Mouse (Mus musculus): ENCODE results near the gene Ntrk1.

Ntrk1 gene

DNA sequence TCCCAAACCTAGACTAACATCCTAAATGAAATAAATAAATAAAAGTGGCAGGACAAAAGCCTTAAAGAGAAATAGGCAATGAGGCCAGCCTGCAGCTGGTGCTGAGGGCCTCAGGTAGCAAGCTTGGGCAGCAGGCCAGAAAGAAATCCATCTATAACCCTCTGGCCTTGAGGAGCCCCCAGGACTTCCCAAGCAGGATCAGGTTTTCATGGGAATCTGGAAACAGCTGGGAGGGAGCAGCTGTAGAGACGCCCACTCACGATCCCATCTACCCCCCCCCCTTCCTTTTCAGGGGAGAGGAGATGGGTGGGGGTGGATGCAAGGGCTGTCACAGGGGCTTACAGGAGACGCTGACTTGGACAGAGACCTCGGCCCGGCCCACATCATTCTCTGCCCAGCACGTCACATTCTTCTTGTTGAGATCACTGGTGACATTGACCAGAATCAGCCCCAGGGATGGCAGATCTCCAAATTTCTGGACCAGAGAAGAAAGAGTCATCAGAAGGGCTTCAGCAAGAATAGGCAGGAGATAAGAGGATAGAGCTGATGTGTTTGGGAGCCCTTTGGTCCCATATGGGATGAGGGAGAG lies 9.2 kb downstream of the Ntrk1 start:
- in situ Hi-C loops (cut with MseI, MboI), result no loop called here

DNA sequence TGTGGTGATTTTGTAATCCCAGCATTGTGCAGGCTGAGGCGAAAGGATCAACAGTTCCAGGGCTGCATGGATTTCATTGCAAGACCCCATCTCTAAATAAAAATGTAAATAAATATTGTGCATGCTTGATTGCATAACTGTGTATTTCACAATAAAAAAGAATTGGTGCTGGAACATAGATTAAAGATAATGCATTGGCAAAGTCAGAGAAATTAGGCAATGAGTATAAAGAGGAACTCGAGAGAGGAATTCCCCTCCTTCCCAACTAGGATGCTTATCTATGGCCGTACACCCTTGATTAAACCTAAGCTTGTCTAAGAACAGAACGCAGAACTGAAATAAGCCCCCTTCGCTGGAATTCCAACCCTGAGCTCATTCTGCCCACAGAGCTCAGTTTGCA lies 9.8 kb downstream of the Ntrk1 start:
- in situ Hi-C loops (cut with MseI, MboI), result no loop called here

GRCm38 (mm10) chr3:87783282-87784023 lies 11.5 kb downstream of the Ntrk1 start:
- in situ Hi-C loops (cut with MseI, MboI), result no loop called here

DNA sequence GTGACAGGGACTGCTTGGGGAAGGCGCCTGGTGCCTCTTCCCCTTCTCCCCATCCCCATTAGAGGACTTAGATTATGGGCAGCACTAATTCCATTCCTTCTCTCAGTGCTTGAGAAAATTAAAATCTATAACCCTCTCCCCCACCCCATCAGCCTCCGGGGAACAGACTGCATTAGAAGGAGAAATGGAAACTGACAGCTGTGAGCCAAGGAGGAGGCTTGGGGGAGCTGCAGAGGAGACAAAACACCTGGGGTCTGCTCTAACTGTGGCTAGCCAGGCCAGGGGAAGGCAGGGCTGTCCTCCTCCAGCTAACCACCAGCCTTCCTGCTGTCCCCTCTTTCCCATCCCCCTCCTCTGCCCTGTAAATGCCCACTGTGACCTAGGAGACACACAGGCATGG lies 15.9 kb downstream of the Ntrk1 start:
- in situ Hi-C loops (cut with MseI, MboI), result loop anchor here in 1 of 2 experiments (10.0 kb wide), 1 partner anchor 56 kb away; no protein-coding TSS in a partner anchor

- in situ Hi-C loops (cut with MseI, MboI), result loop anchor here in 1 of 2 experiments (10.0 kb wide), 1 partner anchor 57 kb away; no protein-coding TSS in a partner anchor
Observed at GRCm38 (mm10) chr3:87778283-87778682, 16.7 kb downstream of the Ntrk1 start.

DNA sequence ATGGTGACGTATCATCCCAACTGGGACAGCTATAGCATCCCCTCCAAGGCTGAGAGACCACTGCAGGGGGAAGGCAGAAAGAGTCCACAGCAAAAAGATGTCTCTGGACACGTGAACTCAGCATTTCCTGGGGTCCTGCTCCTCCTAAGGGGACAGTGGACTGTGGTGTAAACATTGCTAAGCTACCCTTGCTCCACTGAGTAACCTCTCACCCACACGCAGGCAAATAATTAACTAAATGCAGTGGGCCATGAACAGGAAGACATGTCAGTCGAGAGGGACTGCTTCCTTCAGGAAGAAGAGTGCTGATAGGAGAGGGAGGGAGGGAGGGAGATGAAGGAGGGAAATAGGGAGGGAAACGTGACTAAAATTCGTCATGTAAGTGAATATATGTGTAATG lies 23.9 kb downstream of the Ntrk1 start:
- in situ Hi-C loops (cut with MseI, MboI), result loop anchor here in 1 of 2 experiments (10.0 kb wide), 1 partner anchor 64 kb away; no protein-coding TSS in a partner anchor

GRCm38 (mm10) chr3:87770280-87770679 lies 24.7 kb downstream of the Ntrk1 start:
- in situ Hi-C loops (cut with MseI, MboI), result loop anchor here in 1 of 2 experiments (10.0 kb wide), 1 partner anchor 65 kb away; no protein-coding TSS in a partner anchor

- in situ Hi-C loops (cut with MseI, MboI), result no loop called here
Observed at GRCm38 (mm10) chr3:87769506-87769905, 25.5 kb downstream of the Ntrk1 start.

DNA sequence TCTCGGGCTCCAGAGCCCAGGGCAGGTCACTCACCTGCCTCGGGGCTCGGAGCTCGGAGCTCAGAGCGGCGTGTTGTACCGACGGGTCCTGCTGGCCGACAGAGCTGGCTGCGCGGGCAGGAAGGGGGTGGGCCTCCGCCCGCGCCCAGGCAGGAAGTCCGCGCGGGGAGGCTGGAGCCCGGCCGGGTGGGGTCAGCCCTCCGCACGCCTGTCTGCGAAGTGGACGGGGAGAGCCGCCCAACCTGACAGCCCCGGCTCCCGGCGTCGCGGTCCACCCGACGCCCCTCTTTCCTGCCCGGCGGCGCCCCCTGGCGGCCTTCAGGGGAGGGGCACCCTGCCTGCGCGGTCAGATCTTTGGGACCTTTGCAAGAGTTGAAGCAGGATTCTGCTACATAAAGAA lies 26.1 kb downstream of the Ntrk1 start:
- in situ Hi-C loops (cut with MseI, MboI), result no loop called here

DNA sequence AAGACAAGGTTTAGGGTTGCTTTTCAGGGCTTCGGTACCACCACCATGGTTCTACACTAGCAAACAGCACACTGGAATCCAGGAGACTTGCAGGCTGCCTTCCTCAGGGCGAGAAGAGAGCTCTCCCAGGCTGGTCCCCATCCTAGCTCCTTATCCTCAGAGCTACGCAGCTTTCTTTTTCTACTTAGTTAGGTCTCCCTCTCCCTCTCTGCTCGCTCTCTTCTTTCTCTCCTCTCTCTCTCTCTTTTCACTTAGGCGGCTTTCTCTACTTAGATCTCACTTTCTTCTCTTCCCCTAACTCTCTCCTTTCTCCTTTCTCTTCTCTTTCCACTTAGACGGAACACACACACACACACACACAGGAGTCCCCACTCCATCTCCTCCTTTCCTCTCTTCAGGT lies 26.5 kb downstream of the Ntrk1 start:
- in situ Hi-C loops (cut with MseI, MboI), result no loop called here

DNA sequence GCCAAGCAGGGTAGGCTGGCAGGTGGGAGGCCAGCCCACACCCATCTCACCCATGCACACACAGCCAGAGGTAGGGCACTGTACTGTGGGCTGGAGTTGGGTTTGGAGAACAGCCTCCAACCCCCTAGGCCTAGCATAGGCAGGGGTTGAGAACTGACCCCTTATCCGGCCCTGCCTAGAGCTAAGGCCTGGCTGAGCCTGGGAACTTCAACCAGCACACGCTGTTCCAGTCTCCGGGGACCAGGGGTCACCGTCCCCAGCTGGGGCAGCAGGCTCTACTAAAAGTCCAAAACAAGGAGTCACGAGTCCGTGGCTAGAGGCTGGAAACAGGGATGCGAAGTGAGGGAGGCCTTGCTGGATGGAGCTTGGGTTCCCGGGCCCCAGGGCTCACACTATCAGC lies 27.2 kb downstream of the Ntrk1 start:
- in situ Hi-C loops (cut with MseI, MboI), result no loop called here

- in situ Hi-C loops (cut with MseI, MboI), result no loop called here
Observed at GRCm38 (mm10) chr3:87766284-87766667, 28.7 kb downstream of the Ntrk1 start.

DNA sequence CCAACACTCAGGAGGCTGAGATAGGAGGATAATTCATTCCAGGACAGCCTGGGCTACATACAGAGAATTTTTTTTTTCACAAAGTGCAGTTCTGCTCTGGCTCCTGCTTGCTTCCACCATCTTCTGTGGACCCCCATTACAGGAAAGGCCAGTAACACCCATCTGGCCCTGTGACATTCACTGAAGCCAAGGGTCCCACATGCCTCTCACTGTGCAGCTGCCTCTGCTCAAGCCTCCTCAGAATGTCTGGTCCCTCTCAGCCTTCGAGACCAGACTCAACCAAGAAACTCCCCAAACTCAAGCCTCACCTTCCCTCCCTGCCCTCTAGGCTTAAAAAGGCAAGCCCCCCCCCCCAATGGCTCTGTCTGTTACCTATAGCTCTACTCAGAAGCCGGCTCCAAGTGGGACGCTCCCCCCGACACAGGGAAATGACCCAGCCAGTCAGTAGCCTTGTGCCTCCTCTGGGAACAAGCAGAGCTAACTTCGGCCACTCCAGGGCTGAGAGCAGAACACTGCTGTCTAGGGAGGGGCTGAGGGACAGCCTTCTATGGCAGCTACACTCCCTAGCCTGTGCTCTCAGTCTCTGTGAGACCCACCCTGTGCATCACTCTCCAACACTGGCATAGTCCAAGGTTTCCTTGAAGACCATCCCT lies 29.2 kb downstream of the Ntrk1 start:
- in situ Hi-C loops (cut with MseI, MboI), result no loop called here

- in situ Hi-C loops (cut with MseI, MboI), result no loop called here
Observed at GRCm38 (mm10) chr3:87765091-87765490, 29.9 kb downstream of the Ntrk1 start.

DNA sequence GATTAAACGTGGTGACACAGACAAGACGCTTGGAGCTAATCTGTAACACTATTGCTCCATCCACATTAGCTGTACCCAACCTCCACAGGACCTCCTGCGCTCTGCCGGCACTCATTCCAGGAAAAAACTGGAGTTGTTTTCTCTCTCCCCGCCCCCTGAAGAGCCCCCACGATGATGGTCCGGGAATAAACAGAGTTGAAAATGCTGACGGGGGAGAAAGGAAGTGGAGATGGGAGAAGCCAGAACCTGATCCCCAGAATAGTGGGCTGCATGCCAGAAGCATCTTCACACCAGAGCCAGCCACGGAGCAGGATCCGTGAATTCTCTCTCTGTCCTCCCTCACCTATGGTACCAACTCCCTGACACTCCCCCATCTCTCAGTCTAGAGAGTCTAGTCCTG lies 30.5 kb downstream of the Ntrk1 start:
- in situ Hi-C loops (cut with MseI, MboI), result no loop called here

DNA sequence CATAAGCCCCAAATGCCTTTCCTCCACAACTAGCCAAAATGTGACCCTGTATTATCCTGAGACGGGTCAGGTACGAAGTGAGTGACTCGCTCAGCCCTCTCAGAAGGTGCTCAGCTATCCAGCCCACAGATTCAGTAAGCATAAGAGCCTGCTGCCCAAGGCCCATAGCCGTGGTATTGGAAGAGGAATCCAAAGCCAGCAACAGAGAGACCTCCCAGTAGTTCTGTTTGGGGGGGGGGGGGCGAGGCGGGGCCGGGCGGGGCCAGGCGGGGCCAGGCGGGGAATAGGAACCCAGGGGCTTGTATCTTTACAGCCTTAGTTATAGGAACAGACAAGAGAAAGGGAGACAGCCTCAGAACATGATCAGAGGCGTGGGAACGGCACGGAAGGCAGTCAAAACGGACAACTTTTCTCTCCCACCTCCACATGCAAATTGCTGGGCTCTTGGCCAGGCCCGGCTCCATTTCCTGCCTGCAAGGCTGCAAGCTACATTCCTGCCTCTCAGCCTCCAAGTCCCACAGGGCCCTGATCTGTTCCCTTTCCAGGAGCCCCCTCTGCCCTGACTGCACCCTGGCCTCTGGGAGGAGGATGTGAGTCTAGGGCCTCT lies 31.2 kb downstream of the Ntrk1 start:
- in situ Hi-C loops (cut with MseI, MboI), result no loop called here

GRCm38 (mm10) chr3:87763202-87763601 lies 31.8 kb downstream of the Ntrk1 start:
- in situ Hi-C loops (cut with MseI, MboI), result no loop called here

DNA sequence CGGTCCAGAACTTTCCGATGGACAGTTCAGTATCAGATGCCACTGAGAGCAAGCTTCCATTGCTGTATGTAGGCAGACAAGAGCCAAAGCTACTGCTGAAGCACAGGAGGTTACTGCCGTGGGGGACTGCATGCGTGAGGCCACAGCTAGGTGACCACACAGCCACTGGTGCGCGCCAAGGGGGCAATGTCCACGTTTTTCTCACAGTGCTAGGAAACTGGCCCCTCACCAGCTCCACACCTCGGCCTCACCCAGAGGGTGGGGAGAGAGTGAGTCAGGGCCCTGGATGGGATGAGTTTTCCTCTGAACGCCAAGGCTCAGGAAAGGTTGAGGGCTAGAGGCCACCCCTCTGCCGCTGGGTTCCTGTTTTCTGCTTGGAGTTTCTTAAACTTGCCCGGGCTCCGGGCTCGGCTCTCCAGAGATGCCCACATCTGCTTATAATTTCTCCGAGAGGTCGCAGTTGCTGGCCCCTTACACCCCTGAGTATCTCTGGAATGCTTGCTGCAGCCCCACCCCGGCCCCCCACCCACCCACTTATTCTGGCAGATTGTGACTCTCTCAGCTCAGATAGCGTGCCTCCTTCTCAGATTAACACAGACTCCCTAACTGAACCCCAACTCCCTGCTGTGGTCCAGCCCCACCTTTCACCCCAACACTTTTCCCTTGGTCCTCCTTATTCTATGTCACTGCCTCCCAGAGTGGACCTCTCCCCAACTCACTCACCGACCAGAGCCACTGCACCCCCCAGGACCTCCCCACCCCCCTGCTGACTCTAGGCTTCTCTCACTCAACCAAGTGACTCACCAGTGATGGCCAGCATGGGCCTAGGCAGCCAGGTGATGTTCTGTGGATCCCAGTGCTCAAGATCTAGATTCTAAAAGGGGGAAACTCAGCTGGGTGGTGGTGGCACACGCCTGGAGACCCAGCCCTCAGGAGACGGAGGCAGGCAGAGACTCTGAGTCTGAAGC lies 33.3 kb downstream of the Ntrk1 start:
- in situ Hi-C loops (cut with MseI, MboI), result no loop called here

DNA sequence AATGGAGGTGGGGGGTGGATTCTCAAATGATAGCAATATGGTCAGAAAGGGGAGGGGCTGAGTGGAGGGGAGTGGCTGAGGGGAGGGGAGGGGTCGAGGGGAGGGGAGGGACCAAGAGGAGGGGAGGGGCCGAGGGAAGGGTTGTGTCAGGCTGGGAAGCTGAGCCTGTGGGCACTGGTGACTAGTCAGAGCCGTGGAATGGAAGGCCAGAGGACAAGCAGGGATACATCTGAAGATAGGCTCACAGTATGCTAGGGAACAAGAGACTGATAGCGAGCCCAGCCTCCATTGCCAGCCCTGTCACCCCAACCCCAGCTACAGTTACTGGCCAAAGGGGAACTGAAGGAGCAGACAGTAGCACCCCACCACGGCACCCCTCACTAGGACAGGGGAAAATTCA lies 36.3 kb downstream of the Ntrk1 start:
- in situ Hi-C loops (cut with MseI, MboI), result no loop called here

GRCm38 (mm10) chr3:87756488-87756887 lies 38.5 kb downstream of the Ntrk1 start:
- in situ Hi-C loops (cut with MseI, MboI), result no loop called here

DNA sequence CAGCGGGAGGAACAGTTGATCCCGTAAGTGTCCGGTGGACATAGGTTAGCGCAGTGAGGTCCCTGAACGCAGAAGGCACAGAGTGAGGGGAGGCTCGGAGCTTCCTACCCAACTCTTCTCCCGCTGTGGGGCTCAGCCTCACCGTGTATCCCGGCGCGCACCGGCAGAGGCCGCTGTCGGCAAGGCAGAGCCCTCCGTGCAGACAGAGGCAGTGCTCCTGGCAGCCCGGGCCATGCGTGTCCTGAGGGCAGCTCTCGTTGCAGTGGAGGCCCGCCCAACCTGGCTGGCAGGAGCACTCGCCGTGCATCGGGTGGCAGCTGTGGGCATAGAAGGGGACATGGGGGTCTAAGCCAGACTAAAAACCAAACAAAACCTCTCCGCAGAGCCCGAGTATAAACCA lies 39.0 kb downstream of the Ntrk1 start:
- in situ Hi-C loops (cut with MseI, MboI), result no loop called here
